Mouse (Mus musculus): ENCODE measurements around the gene Folr2. TPM values are rescaled to one million over a fixed set of nuclear protein-coding genes. Genes with fewer than 3 reads are reported as not detected.

Folr2 gene
- polyA plus RNA-seq, 1 experiment from 2014 or later, result 3.8 TPM

- H3K9ac ChIP-seq, result peak overlapping the region; percentile 82; the same call in 1 of the 2 replicates
Observed at GRCm38 (mm10) chr7:101835457-101836109, 21.4 kb downstream of the Folr2 start.

GRCm38 (mm10) chr7:101834903-101835302 lies 22.1 kb downstream of the Folr2 start:
- H3K4me3 ChIP-seq, result peak overlapping the region; percentile 85
- peak overlapping the region; percentile 38; the same call in 1 of the 2 replicates for H3K27ac ChIP-seq
- no peaks in the 10 kb centered on the region for H3K27me3 ChIP-seq
- no peak for ATAC-seq (ENCODE audit: insufficient number of reproducible peaks, low FRiP score, low TSS enrichment, low read depth)
- WGBS, result 39% methylated on average over 3 of the region's 3 CpGs
- peak overlapping the region; percentile 84 for H3K4me2 ChIP-seq
- peaks cover 40% of the 10 kb centered on the region for H3K36me3 ChIP-seq
- H3K4me1 ChIP-seq, result peaks cover 31% of the 10 kb centered on the region
- H3K9me3 ChIP-seq, result no peaks in the 10 kb centered on the region
- 0 out of 2 replicates have a peak overlapping the region, but pooled peaks have one; percentile 82 for H3K9ac ChIP-seq

More at GRCm38 (mm10) chr7:101835457-101836109, 21.4 kb downstream of the Folr2 start:
- Histone ChIP-seq H3K4me1 (peaks cover 31% of the 10 kb centered on the region), H3K27me3 (no peaks in the 10 kb centered on the region), H3K4me2 (peak overlapping the region; percentile 84), H3K27ac (peak overlapping the region; percentile 98), H3K36me3 (peaks cover 33% of the 10 kb centered on the region), H3K9me3 (no peaks in the 10 kb centered on the region), H3K4me3 (peak overlapping the region; percentile 85)
- WGBS, result 32% methylated on average over 5 of the region's 5 CpGs
- no peak for ATAC-seq (ENCODE audit: insufficient number of reproducible peaks, low FRiP score, low TSS enrichment, low read depth)

- ATAC-seq (ENCODE audit: insufficient number of reproducible peaks, low FRiP score, low TSS enrichment, low read depth), result no peak
- WGBS, result 58% methylated on average over 3 of the region's 3 CpGs
- Histone ChIP-seq H3K27me3 (no peaks in the 10 kb centered on the region), H3K9me3 (no peaks in the 10 kb centered on the region), H3K4me1 (peaks cover 31% of the 10 kb centered on the region), H3K36me3 (peaks cover 48% of the 10 kb centered on the region), H3K27ac (peak overlapping the region; percentile 38), H3K4me2 (peak overlapping the region; percentile 84; the same call in 1 of the 2 replicates), H3K4me3 (no peak overlapping the region), H3K9ac (no peak overlapping the region)
Observed at GRCm38 (mm10) chr7:101833916-101834584, 22.9 kb downstream of the Folr2 start.

- no peak for ATAC-seq (ENCODE audit: insufficient number of reproducible peaks, low FRiP score, low TSS enrichment, low read depth)
- Histone ChIP-seq H3K4me2 (no peak overlapping the region), H3K27me3 (no peaks in the 10 kb centered on the region), H3K27ac (peak overlapping the region; percentile 24; the same call in 1 of the 2 replicates), H3K9ac (no peak overlapping the region), H3K9me3 (no peaks in the 10 kb centered on the region), H3K4me3 (no peak overlapping the region), H3K36me3 (peaks cover 55% of the 10 kb centered on the region), H3K4me1 (peaks cover 27% of the 10 kb centered on the region)
- WGBS, result 66% methylated on average over 5 of the region's 5 CpGs
Observed at GRCm38 (mm10) chr7:101833352-101833751, 23.6 kb downstream of the Folr2 start.

GRCm38 (mm10) chr7:101832372-101832771 lies 24.6 kb downstream of the Folr2 start:
- Histone ChIP-seq H3K4me3 (no peak overlapping the region), H3K9ac (no peak overlapping the region), H3K4me1 (peaks cover 26% of the 10 kb centered on the region), H3K4me2 (no peak overlapping the region), H3K27me3 (no peaks in the 10 kb centered on the region), H3K27ac (no peak overlapping the region), H3K9me3 (no peaks in the 10 kb centered on the region), H3K36me3 (peaks cover 65% of the 10 kb centered on the region)
- WGBS, result 92% methylated on average over 4 of the region's 4 CpGs
- no peak for ATAC-seq (ENCODE audit: insufficient number of reproducible peaks, low FRiP score, low TSS enrichment, low read depth)

GRCm38 (mm10) chr7:101831437-101831836 lies 25.6 kb downstream of the Folr2 start:
- ATAC-seq (ENCODE audit: insufficient number of reproducible peaks, low FRiP score, low TSS enrichment, low read depth), result no peak
- H3K36me3 ChIP-seq, result peaks cover 75% of the 10 kb centered on the region
- H3K4me2 ChIP-seq, result no peak overlapping the region
- no peak overlapping the region for H3K9ac ChIP-seq
- 95% methylated on average over 8 of the region's 8 CpGs for WGBS
- no peaks in the 10 kb centered on the region for H3K27me3 ChIP-seq
- H3K9me3 ChIP-seq, result no peaks in the 10 kb centered on the region
- peaks cover 26% of the 10 kb centered on the region for H3K4me1 ChIP-seq
- no peak overlapping the region for H3K4me3 ChIP-seq
- H3K27ac ChIP-seq, result no peak overlapping the region

GRCm38 (mm10) chr7:101830373-101830772 lies 26.6 kb downstream of the Folr2 start:
- no peak overlapping the region for H3K9ac ChIP-seq
- H3K4me1 ChIP-seq, result peaks cover 22% of the 10 kb centered on the region
- H3K9me3 ChIP-seq, result no peaks in the 10 kb centered on the region
- no peak for ATAC-seq (ENCODE audit: insufficient number of reproducible peaks, low FRiP score, low TSS enrichment, low read depth)
- WGBS, result 98% methylated on average over 3 of the region's 3 CpGs
- peaks cover 85% of the 10 kb centered on the region for H3K36me3 ChIP-seq
- H3K4me3 ChIP-seq, result no peak overlapping the region
- no peaks in the 10 kb centered on the region for H3K27me3 ChIP-seq
- H3K27ac ChIP-seq, result no peak overlapping the region
- H3K4me2 ChIP-seq, result no peak overlapping the region

- Histone ChIP-seq H3K4me3 (no peak overlapping the region), H3K9me3 (no peaks in the 10 kb centered on the region), H3K27me3 (peaks cover 45% of the 10 kb centered on the region), H3K9ac (no peak overlapping the region), H3K27ac (no peak overlapping the region), H3K36me3 (peaks cover 60% of the 10 kb centered on the region), H3K4me2 (no peak overlapping the region), H3K4me1 (peaks cover 34% of the 10 kb centered on the region)
- peak; percentile 26 for ATAC-seq (ENCODE audit: insufficient number of reproducible peaks, low FRiP score, low TSS enrichment, low read depth)
- 78% methylated on average over 18 of the region's 18 CpGs for WGBS
Observed at GRCm38 (mm10) chr7:101823758-101824630, 33.0 kb downstream of the Folr2 start.

GRCm38 (mm10) chr7:101822836-101823757 lies 33.9 kb downstream of the Folr2 start:
- no peak overlapping the region for H3K4me3 ChIP-seq
- H3K9me3 ChIP-seq, result no peaks in the 10 kb centered on the region
- H3K36me3 ChIP-seq, result peaks cover 51% of the 10 kb centered on the region
- peak; percentile 13; the same call in 1 of the 2 replicates for ATAC-seq (ENCODE audit: insufficient number of reproducible peaks, low FRiP score, low TSS enrichment, low read depth)
- no peak overlapping the region for H3K27ac ChIP-seq
- H3K9ac ChIP-seq, result no peak overlapping the region
- WGBS, result 35% methylated on average over 32 of the region's 32 CpGs
- peaks cover 39% of the 10 kb centered on the region for H3K4me1 ChIP-seq
- H3K4me2 ChIP-seq, result no peak overlapping the region
- H3K27me3 ChIP-seq, result peaks cover 54% of the 10 kb centered on the region

GRCm38 (mm10) chr7:101821571-101822501 lies 35.2 kb downstream of the Folr2 start:
- H3K9ac ChIP-seq, result 0 out of 2 replicates have a peak overlapping the region, but pooled peaks have one; percentile 31
- peak; percentile 28; the same call in 1 of the 2 replicates for ATAC-seq (ENCODE audit: insufficient number of reproducible peaks, low FRiP score, low TSS enrichment, low read depth)
- peaks cover 38% of the 10 kb centered on the region for H3K36me3 ChIP-seq
- WGBS, result under 1% methylated on average over 71 of the region's 71 CpGs
- no peaks in the 10 kb centered on the region for H3K9me3 ChIP-seq
- H3K4me2 ChIP-seq, result peak overlapping the region; percentile 95
- 0 out of 2 replicates have a peak overlapping the region, but pooled peaks have one; percentile 8 for H3K27ac ChIP-seq
- peaks cover 67% of the 10 kb centered on the region for H3K27me3 ChIP-seq
- H3K4me1 ChIP-seq, result peaks cover 43% of the 10 kb centered on the region
- H3K4me3 ChIP-seq, result peak overlapping the region; percentile 46

Data from limb, embryonic 15.5 days (tissue).